Mouse (Mus musculus) forebrain, postnatal 0 days (tissue): ENCODE data around the gene 3110082J24Rik. TPM values are rescaled to one million over a fixed set of nuclear protein-coding genes. Genes with fewer than 3 reads are reported as not detected.

Experiments used
- ATAC-seq: fragments of 200-750 bp; cut with Nextera tagmentation; 2 replicates; pipeline ENCODE4 v1.8.0; 2017; ENCODE audit warnings: mild to moderate bottlenecking, moderate library complexity
- DNase-seq: peaks from one replicate; pipeline ENCODE4 v3.0.0-alpha.2; 2015
- H3K27ac ChIP-seq: fragments of 300-500 bp; sonication (generic); 2 replicates; pipeline ENCODE4 v1.5.1; 2014; ENCODE audit warnings: low read depth, mild to moderate bottlenecking, antibody characterized with exemption, low read length, moderate library complexity, mixed read lengths
- H3K27me3 ChIP-seq: fragments of 300-500 bp; sonication (generic); 2 replicates; pipeline ENCODE4 v1.6.1; 2014; ENCODE audit warnings: mild to moderate bottlenecking, low read length, mixed read lengths; ENCODE audit not compliant: insufficient read depth
- H3K36me3 ChIP-seq: fragments of 300-500 bp; sonication (generic); 2 replicates; pipeline ENCODE4 v1.6.1; 2014; ENCODE audit warnings: mild to moderate bottlenecking, moderate library complexity; ENCODE audit not compliant: insufficient read depth
- H3K4me1 ChIP-seq: fragments of 300-500 bp; sonication (generic); 2 replicates; pipeline ENCODE4 v1.6.1; 2014; ENCODE audit warnings: antibody characterized with exemption; ENCODE audit not compliant: insufficient read depth
- H3K4me2 ChIP-seq: fragments of 300-500 bp; sonication (generic); 2 replicates; pipeline ENCODE4 v1.6.1; 2014; ENCODE audit warnings: low read depth, mild to moderate bottlenecking, moderate library complexity
- H3K4me3 ChIP-seq: fragments of 300-500 bp; sonication (generic); 2 replicates; pipeline ENCODE4 v1.5.1; 2014; ENCODE audit warnings: low read depth, low read length, mixed read lengths
- H3K9ac ChIP-seq: fragments of 300-500 bp; sonication (generic); 2 replicates; pipeline ENCODE4 v1.6.1; 2014; ENCODE audit warnings: mild to moderate bottlenecking
- H3K9me3 ChIP-seq: fragments of 300-500 bp; sonication (generic); 2 replicates; pipeline ENCODE4 v1.6.1; 2016; ENCODE audit warnings: low read length
- CTCF ChIP-seq: sonication (generic); IDR thresholded peaks from 2 replicates; pipeline ENCODE4 v1.5.1; 2016; ENCODE audit warnings: antibody characterized with exemption, control low read depth, low read depth
- WGBS: fragments of 180-500 bp; shearing (Covaris S2); extraction: QIAGEN DNeasy Blood & Tissue Kit; methylation state at CpG from one replicate; pipeline ENCODE4 v1.1.7; 2014; 5-methylcytosine and 5-hydroxymethylcytosine counted together
- polyA plus RNA-seq: library from polyadenylated mRNA; unstranded; fragments of >200 nt; fragmentation: Nextera tagmentation; extraction: Ambion mirVana; gene quantifications from 2 replicates; pipeline ENCODE4 v1.2.1, GENCODE M21; 2015
- total RNA-seq: library from RNA; depleted of rRNA; stranded (reverse); fragments of >200 nt; gene quantifications from 2 replicates; pipeline ENCODE4 v1.2.3, GENCODE M21; 2014; rRNA removed

Gene 3110082J24Rik
- total RNA-seq: 1.0 and 2.0 TPM in 2 replicates
- 2.0 and 2.5 TPM in 2 replicates for polyA plus RNA-seq

DNA sequence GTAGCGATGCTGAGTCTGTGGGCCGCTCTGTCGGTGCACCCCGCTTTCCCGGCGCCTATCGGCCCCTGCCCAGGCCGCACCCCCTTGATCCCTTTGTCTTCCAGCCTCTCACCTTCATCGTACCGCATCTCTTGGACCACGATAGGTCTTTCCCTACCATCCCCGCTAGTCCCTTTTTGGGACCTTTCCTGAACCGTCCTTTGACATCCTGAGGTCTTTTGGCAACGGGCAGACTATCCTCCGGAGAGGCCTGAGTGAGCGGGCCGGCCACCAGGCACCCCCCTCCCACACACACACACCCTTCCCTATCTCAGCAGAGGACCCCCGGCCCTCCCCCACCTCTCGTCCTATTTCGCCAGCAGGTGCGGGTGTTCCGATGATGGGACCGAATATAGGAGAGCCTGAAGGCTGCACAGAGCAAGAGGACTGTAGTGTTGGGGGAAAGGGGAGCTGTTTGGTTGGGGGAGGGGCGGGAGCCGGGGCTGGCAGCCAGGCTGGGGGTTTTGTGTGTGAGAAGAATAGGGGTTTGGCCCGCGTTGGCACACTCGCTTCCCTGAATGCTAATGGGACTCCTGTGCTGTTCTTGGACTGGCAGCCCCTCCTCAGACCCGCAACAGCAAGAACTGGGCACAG lies at the start of gene 3110082J24Rik:
3110082J24Rik (minus strand) TSS at position 419 of the 633 bp plus-strand sequence.
- peak within 1 kb of the TSS; percentile 53 for H3K9ac ChIP-seq
- DNase-seq (peak; percentile 77), ATAC-seq (peak; percentile 56)
- H3K4me1 ChIP-seq: peaks cover 7% of the 10 kb centered on the region; the same call in 1 of the 2 replicates
- H3K27ac ChIP-seq: peak within 1 kb of the TSS; percentile 62
- no peaks in the 10 kb centered on the region for H3K36me3 ChIP-seq
- peak within 1 kb of the TSS; percentile 97 for H3K4me2 ChIP-seq
- WGBS: under 1% methylated on average over 29 of the region's 29 CpGs
- no peak for TF ChIP-seq CTCF
- no peaks in the 10 kb centered on the region for H3K9me3 ChIP-seq
- H3K4me3 ChIP-seq: peak within 1 kb of the TSS; percentile 56
- H3K27me3 ChIP-seq: no peaks in the 10 kb centered on the region

DNA sequence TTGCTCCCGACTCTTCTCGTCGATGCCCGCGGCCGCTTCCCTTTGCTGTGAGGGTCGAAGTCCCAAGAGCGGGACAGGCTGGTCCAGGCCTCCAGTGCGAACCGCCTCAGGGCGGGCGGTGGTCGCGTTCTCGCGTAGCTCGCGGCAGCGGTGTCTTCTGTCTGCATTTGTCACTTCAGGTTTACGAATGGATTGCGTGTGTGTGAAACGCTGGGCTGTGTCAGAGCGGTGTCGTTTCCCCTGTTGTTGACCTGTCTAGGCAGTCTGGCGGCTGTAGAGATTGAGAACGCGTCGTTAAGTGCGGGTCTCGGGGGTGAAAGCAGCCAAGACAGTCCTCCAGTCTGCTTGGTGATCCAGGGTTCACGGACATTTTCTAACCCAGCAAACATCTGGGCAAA lies 49.5 kb upstream of the 3110082J24Rik start:
- H3K4me2 ChIP-seq: peak overlapping the region; percentile 66
- peak overlapping the region; percentile 76 for H3K9ac ChIP-seq
- H3K9me3 ChIP-seq: no peaks in the 10 kb centered on the region
- no peaks in the 10 kb centered on the region for H3K36me3 ChIP-seq
- ATAC-seq: peak; percentile 75
- WGBS: under 1% methylated on average over 31 of the region's 31 CpGs
- no peak for DNase-seq
- H3K27ac ChIP-seq: peak overlapping the region; percentile 91
- H3K27me3 ChIP-seq: no peaks in the 10 kb centered on the region
- H3K4me3 ChIP-seq: peak overlapping the region; percentile 75
- peaks cover 13% of the 10 kb centered on the region for H3K4me1 ChIP-seq
- TF ChIP-seq CTCF: no peak

DNA sequence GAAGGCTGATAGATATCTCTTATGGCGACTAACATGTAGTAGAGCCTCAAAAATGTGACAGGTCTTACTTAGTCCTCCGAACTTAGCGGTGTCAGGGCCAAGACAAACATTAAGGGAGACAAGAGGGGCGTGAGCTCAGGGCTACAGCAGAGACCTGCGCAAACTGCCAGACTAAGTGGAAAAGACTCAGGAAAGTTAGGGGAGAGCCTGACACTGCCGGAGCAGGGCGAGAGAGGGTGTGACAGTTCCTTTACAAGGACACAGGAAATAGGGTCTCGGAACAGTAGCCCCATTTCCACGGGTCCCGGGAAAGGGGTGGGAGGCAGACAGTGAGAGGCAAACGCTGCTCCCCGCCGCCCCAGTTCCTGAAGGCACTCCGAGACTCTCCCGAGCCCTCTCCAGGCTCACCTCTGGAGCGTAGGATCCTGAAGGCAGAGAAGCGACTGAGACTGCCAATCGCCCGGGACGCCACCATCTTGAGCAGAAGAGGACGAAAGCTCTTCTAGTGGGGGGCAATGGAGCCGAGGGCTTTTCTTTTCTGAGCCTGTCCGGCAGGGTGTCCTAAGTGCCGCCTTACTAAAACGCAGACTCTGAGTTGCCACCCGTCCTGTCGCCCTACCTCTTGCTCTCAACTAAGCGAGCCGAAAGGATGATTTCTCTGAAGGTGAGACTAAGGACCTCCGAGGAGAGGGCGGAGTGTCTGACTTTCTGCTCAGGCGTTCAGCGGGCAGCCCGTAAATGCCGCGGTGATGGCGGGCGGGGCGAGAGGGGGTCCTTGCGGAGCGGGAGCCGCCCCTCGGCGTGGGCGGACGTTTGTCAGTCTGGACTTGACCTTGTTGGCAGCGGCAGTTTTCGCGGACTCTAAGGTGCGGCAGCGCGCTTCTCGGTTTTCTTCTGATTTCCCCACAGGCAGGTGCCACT lies 48.8 kb upstream of the 3110082J24Rik start, which contains the start of the genes Hadha and Hadhb:
Hadha (minus strand) TSS at position 689 of the 921 bp plus-strand sequence.
Hadhb (plus strand) TSS at position 775 of the 921 bp plus-strand sequence.
- peaks cover 13% of the 10 kb centered on the region for H3K4me1 ChIP-seq
- peak within 1 kb of the TSS; percentile 66 for H3K4me2 ChIP-seq
- peak within 1 kb of the TSS; percentile 76 for H3K9ac ChIP-seq
- no peaks in the 10 kb centered on the region for H3K9me3 ChIP-seq
- TF ChIP-seq CTCF: peak; percentile 46; the same call in 1 of the 2 replicates
- 2% methylated on average over 53 of the region's 53 CpGs for WGBS
- DNase-seq (peak; percentile 94), ATAC-seq (peak; percentile 91)
- no peaks in the 10 kb centered on the region for H3K36me3 ChIP-seq
- H3K27ac ChIP-seq: peak within 1 kb of the TSS; percentile 91
- H3K27me3 ChIP-seq: no peaks in the 10 kb centered on the region
- peak within 1 kb of the TSS; percentile 75 for H3K4me3 ChIP-seq

DNA sequence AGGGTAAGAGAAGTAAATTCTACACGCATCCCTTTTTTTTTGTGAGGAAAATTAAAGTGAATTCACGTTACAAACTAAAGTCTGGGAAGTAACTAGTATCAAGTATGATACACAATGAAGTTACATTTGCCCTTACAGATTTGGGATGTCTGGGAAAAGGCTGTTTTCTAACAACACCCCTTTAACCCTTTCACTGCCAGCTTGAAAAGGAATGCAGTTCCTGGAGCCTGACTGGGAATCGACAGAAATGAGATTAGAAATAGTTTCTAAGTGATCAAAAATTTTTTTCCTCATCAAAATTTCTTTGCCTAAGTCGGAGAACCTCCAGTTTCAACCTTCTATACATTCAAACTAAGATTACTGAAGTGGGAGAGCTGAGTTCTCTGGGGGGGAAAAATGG lies 48.1 kb upstream of the 3110082J24Rik start:
- Histone ChIP-seq H3K4me1 (peaks cover 13% of the 10 kb centered on the region), H3K4me2 (peak overlapping the region; percentile 66), H3K36me3 (no peaks in the 10 kb centered on the region), H3K27me3 (no peaks in the 10 kb centered on the region), H3K4me3 (peak overlapping the region; percentile 75), H3K9ac (peak overlapping the region; percentile 76), H3K9me3 (no peaks in the 10 kb centered on the region), H3K27ac (no peak overlapping the region)
- WGBS: 15% methylated on average over 4 of the region's 4 CpGs
- ATAC-seq: no peak
- TF ChIP-seq CTCF: no peak
- peak; percentile 35 for DNase-seq

DNA sequence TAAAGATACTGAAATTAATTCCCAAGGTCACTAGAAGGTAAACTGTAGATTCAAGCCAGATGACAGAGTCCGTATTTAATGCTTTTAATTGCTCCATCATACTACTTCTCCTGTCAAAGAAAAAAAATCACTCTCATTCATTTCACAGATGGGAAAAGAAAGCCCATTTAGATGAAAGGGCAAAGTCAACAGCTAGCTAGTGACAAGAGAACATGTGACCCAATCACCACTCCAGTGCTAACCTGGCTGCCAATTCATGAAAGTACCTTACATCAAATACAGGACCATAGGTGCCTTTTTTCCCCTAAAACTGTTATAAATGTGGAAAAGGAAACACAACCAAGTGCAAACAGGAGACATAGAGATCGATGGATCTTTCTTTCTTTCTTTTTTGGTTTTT lies 47.3 kb upstream of the 3110082J24Rik start:
- no peaks in the 10 kb centered on the region for H3K36me3 ChIP-seq
- ATAC-seq (no peak), DNase-seq (no peak)
- no peak for TF ChIP-seq CTCF
- H3K9me3 ChIP-seq: no peaks in the 10 kb centered on the region
- no peak overlapping the region for H3K4me2 ChIP-seq
- no peak overlapping the region for H3K9ac ChIP-seq
- H3K4me3 ChIP-seq: no peak overlapping the region
- H3K4me1 ChIP-seq: peaks cover 13% of the 10 kb centered on the region
- WGBS: 88% methylated on average over 2 of the region's 2 CpGs
- H3K27ac ChIP-seq: no peak overlapping the region
- H3K27me3 ChIP-seq: no peaks in the 10 kb centered on the region

DNA sequence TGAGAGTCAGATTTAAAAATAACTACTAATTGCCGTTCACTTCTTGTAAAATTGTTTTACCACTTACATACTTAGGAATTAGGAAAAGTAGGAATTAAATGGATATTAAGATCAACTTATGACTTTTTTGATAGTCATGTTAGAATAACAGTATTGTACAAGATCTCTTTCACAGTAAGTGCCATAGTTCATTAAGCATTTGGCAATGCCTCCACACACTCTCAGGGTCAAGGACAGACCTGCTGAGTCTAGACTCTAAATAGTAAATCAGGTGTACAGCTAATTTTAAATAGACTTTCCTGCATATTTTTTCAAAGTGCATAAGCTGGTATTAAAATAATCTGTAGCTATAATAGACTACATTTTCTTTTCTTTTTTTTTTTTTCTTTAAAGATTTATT lies 46.5 kb upstream of the 3110082J24Rik start:
- no peaks in the 10 kb centered on the region for H3K36me3 ChIP-seq
- no peaks in the 10 kb centered on the region for H3K27me3 ChIP-seq
- DNase-seq: no peak
- no peaks in the 10 kb centered on the region for H3K9me3 ChIP-seq
- peaks cover 13% of the 10 kb centered on the region for H3K4me1 ChIP-seq
- no peak overlapping the region for H3K27ac ChIP-seq
- no peak overlapping the region for H3K9ac ChIP-seq
- ATAC-seq: no peak
- H3K4me3 ChIP-seq: no peak overlapping the region
- WGBS: 62% methylated on average over 1 of the region's 1 CpGs
- no peak for TF ChIP-seq CTCF
- H3K4me2 ChIP-seq: no peak overlapping the region

DNA sequence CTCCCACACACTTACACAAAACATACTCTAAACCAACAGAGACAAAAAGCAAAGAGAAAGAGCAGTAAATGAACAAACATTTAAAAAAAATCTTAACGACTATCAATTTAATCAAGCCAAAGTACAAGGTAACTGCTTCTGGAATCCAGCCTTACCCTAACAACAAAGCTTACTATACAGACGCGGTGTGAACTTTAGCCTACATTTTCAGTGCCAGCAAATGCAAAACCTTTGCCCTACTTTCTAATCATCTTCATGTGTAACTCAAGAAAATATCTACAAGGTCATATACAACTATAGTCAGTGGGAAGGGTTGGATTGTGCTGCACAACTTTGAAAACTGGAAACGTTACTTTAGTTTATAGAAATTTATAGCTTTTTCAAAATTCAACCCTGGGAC lies 46.1 kb upstream of the 3110082J24Rik start:
- TF ChIP-seq CTCF: no peak
- Histone ChIP-seq H3K4me2 (no peak overlapping the region), H3K4me3 (no peak overlapping the region), H3K27me3 (no peaks in the 10 kb centered on the region), H3K4me1 (peaks cover 10% of the 10 kb centered on the region), H3K9me3 (no peaks in the 10 kb centered on the region), H3K9ac (no peak overlapping the region), H3K27ac (no peak overlapping the region), H3K36me3 (peaks cover under 1% of the 10 kb centered on the region; the same call in 1 of the 2 replicates)
- no peak for DNase-seq
- ATAC-seq: no peak
- 33% methylated on average over 4 of the region's 4 CpGs for WGBS
